Mouse (Mus musculus) left cerebral cortex, adult 2 months (tissue): ENCODE measurements around the gene Atp5mpl. TPM values are rescaled to one million over a fixed set of nuclear protein-coding genes. Genes with fewer than 3 reads are reported as not detected.

ENCODE experiments used
- DNase-seq, 2 experiments: peaks; one replicate each; pipeline ENCODE4 v3.0.0; 2021 to 2022; ENCODE audit warnings: low spot score in 2 of 2, mixed read lengths in 1 of 2; ENCODE audit errors: extremely low spot score in 1 of 2
- H3K27ac ChIP-seq: fragments of 200-600 bp; 2 replicates; pipeline ENCODE4 v1.8.1; 2022
- H3K4me3 ChIP-seq: fragments of 200-600 bp; 2 replicates; pipeline ENCODE4 v1.8.1; 2022
- CTCF ChIP-seq: fragments of 200-600 bp; IDR thresholded peaks from 2 replicates; pipeline ENCODE4 v1.8.1; 2022; ENCODE audit warnings: antibody characterized with exemption, mild to moderate bottlenecking, moderate library complexity
- intact Hi-C: fragments of 180-260 bp; cut with DNase I; formaldehyde crosslinking; loops from one replicate; pipeline ENCODE4 v1.15.1; 2025
- long read RNA-seq, 2 experiments: library from polyadenylated mRNA; stranded (forward); transcript quantifications; one replicate each; pipeline ENCODE4 v2.0.0; 2021; ENCODE audit warnings: borderline mapping rate in 2 of 2
- total RNA-seq, 2 experiments: library from RNA; stranded (reverse); gene quantifications; 2 replicates each; pipeline ENCODE4 v1.2.3; 2021

Atp5mpl gene
- total RNA-seq = 100 to 1,000 TPM; 328 to 341 TPM
- long read RNA-seq, experiment 1, transcript Atp5mpl-201 (4 exons, 366 nt) = major isoform, 100 of 104 reads
- long read RNA-seq, experiment 1, partial matches to known transcripts = 2 of 104 reads
- long read RNA-seq, experiment 1, other reads (novel, unspliced or antisense) = 0 of 104 reads
- long read RNA-seq, experiment 2, transcript Atp5mpl-201 (4 exons, 366 nt) = major isoform, 92 of 98 reads
- long read RNA-seq, experiment 2, partial matches to known transcripts = 5 of 98 reads
- long read RNA-seq, experiment 2, other reads (novel, unspliced or antisense) = 0 of 98 reads

DNA sequence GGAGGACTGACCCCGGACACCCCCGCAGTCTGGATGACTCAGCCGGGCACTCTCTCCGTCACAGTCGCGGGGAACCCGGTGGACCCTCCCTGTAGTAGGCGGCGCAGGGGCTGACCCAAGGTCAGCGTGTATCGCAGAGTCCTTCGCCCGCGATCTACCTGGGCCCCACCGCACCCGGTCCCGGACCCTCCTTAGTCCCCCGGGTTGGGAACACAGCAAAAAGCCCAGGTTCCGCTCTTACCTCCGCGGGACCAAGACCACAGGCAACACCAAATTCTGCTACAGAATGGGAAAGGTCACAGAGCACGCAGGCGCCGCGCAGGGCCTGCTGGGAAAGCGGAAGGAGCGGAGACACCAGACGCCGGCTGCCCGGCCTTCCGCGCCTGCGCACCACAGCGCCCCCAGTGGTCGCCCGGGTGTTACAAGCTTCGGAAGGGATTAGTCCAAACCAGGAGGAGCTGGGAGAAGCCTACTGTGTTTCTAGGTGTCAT lies at the start of gene Atp5mpl:
Gene Atp5mpl, minus strand, starts transcription at position 295 of the 491 bp plus-strand sequence.
- peak within 1 kb of the TSS; percentile 95 for H3K27ac ChIP-seq
- peak within 1 kb of the TSS; percentile 58 for H3K4me3 ChIP-seq
- intact Hi-C loops = no loop called here
- peak; percentile 97 to 99 for DNase-seq
- no peak; the same call in none of the 2 replicates for TF ChIP-seq CTCF

DNA sequence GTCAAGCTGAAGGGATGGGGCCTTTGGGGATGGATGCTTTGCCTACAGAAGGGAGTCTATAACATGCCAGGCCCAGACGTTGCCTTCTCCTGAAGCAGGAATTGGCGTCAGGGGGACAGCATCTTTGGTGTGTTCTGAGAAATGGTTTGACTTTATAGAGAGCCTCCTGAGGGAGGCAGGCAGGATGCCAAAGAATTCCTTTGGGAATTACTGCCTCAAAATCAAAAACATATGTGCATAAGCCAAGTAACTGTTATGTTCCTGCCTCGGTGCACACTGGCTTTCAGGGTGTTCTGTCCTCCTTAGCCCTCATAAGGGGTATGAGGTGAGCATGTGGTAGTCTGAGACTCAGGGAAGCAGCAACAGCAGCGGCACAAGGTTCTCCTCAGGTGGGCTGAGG lies 49.6 kb upstream of the Atp5mpl start:
- Histone ChIP-seq H3K27ac (no peak overlapping the region), H3K4me3 (no peak overlapping the region)
- no peak for DNase-seq
- intact Hi-C loops = no loop called here
- TF ChIP-seq CTCF = no peak

DNA sequence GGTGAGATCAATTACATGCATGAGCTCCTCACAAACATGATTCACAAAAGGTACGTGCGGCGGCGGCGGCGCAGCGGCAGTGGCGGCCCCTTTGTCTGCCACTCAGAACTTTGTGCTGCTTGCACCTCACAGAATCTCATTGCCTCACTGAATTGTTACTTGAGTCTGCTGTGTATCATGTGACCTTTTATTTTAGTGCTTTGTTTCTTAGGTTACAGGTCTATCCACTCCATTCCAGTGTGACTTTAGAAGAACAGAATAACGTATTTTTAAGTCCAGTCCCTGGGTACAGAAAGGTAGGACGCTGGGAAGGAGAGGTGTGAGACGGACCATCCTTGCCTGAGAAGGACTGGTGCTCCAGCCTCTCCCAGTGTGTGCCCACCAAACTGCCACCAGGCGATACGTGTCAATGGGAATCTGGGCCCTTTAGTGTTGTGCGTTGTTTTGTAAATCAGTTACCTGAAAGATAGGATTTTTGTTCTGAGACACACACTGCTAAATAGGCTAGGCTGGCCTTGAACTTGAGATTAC lies 46.6 kb upstream of the Atp5mpl start:
- TF ChIP-seq CTCF = no peak
- no peak for DNase-seq
- Histone ChIP-seq H3K4me3 (no peak overlapping the region), H3K27ac (no peak overlapping the region)
- intact Hi-C loops = no loop called here

DNA sequence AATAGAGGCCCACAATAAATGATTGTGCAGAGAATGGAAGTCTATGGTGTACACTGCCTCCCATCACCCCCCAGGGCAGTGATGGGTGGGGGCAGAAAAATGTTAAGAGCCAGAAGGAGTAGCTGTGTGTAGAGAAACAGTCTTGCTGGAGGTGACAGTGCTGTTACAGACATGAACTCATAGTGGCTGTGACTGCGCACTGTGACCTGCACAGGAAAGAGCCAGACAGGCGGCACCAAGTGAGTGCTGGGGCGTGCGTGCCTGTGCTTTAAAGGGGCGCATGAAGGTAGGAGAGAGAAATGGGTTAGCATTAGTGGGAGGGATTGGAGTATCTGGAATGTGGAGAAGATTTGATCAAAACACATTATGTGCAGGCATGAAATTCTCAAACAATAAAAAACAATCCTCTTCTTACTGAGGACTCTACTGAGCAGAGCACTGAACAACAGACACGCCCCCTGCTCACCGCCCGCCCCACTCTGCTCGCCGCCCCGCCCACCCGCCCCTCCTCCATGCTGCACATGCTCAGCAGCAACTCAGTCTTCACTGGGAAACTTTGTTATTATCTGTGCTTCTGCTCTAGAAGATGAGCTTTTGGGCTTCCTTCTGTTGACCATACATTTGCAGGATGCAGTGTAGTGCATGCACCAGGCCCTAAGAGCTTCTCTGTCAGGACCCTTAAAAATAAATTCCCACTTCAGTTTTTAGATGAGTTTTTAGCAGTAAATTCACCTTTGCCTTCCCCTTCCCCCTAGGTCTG lies 45.9 kb upstream of the Atp5mpl start:
- TF ChIP-seq CTCF = no peak
- Histone ChIP-seq H3K27ac (no peak overlapping the region), H3K4me3 (no peak overlapping the region)
- DNase-seq = no peak
- intact Hi-C loops = no loop called here

DNA sequence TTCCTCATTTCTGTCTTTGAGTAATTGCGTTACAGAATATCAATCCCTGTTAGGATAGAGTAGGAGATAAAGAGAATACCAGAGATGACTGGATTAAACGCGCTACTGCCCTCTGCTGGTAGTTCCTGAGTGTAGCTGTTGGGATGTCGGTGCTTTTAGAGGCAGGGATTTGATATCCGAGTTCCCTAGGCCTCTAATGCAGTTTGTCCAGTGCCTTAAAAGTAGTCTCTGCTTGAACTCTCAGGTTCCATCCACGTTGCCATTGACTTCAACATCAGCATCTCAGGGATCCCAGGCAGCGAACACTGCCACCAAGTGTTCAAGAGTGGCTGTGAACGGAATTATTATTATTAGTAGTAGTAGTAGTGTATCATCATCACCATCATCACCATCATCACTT lies 34.4 kb upstream of the Atp5mpl start:
- peak; percentile 79 for TF ChIP-seq CTCF
- intact Hi-C loops = loop anchor here (1.0 kb wide), 1 partner anchor 123 kb away; no protein-coding TSS in a partner anchor

DNA sequence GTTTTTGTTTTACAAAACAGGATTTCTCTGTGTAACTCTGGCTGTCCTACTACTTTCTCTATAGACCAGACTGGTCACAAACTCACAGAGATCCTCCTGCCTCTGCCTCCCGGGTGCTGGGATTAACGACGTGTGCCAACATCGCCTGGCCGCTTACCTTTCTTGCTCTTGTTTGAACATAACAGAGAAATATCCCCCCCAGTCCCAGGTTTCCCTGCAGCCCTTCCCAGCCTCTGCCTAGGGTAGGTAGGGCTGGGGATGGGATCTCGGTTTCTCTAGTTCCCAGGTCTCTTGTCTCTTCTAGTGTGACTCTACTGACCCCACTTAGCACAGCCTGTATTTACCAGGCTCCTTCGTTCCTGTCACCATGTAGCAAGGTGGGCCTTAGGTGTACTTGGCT lies 33.0 kb upstream of the Atp5mpl start:
- intact Hi-C loops = no loop called here
- DNase-seq = no peak
- no peak overlapping the region for H3K27ac ChIP-seq
- H3K4me3 ChIP-seq = no peak overlapping the region
- TF ChIP-seq CTCF = no peak

More for the DNA sequence above, 34.4 kb upstream of the Atp5mpl start:
- H3K4me3 ChIP-seq = no peak overlapping the region
- H3K27ac ChIP-seq = no peak overlapping the region
- DNase-seq = peak; percentile 66 to 76

DNA sequence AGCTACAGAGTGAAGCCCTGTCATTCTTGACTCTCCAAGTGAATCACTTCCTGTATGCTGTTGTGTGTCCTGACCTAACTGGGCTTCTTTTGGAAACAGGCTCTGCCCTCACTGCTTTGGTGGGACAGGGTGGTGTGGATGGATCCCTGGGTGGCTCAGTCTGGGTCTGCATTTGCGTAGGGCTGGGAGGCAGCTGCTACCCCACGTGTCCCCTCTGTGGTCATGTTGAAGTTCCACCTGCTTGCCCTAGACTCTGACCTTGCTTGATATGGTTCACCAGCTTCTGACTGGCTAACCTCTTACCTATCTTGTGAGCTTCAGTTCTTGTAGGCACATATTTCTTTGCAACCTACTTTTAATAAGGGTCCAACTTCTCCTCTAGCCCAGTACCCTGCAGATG lies 28.4 kb upstream of the Atp5mpl start:
- intact Hi-C loops = no loop called here
- no peak for DNase-seq
- Histone ChIP-seq H3K27ac (no peak overlapping the region), H3K4me3 (no peak overlapping the region)
- no peak for TF ChIP-seq CTCF

DNA sequence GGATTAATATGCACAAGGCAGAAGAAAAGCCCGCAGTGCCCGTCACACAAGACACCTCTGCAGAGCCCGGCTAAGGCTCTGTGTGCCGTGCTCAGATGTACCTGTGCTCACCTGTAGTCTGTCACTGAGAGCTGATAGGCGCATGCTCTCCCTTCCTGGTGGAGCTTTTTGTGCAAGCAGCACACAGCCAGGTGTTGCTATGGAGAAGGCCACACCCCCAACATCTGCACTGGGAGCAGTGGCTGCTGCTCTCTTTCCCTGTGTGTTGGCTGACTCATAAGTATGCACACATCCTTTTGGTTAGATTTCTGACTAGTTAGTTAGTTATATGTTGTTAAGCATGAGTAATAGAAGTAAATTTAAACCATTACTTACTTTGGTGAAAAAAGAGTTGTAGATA lies 25.8 kb upstream of the Atp5mpl start:
- DNase-seq = no peak
- TF ChIP-seq CTCF = no peak
- Histone ChIP-seq H3K4me3 (no peak overlapping the region), H3K27ac (no peak overlapping the region)
- intact Hi-C loops = no loop called here

DNA sequence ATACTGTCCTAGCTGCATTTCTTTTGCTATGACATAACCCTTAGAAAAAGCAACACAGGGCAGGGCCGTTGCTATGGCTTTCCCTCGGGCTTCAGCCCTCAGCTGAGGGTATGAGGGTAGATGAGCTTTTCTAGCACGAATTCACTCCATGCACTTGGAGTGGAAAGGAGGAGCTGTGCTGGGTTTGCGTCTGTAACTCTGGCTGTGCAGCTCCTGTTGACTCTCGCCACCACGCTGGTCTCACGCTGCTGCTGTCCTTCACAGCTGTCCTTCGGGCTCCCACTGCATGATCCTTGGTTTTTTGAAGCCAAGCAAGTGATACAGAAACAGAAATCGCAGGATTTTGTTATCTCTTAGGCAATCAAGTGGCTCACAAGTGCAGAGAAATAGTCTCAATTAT lies 20.0 kb upstream of the Atp5mpl start:
- Histone ChIP-seq H3K4me3 (no peak overlapping the region), H3K27ac (no peak overlapping the region)
- no peak for TF ChIP-seq CTCF
- intact Hi-C loops = no loop called here
- no peak for DNase-seq

DNA sequence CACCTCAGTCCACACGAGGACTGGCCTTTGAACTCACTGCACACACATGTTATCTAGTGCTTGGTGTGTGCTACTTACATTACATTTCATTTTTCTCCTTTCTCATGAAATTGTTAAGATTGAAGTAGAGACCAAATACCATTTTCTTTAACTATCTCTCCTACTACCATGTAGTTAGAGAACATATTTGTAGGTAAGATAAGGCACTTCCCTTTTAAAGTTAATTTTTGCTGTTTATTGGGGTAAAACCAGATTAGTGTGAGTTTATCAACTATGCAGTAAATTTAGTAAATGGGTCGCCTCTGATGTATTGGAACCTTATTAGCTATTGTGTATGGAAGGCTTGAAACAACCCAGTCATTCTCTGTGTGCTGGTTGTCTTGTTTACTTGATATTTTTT lies 16.4 kb upstream of the Atp5mpl start:
- DNase-seq = no peak
- intact Hi-C loops = no loop called here
- Histone ChIP-seq H3K27ac (no peak overlapping the region), H3K4me3 (no peak overlapping the region)
- TF ChIP-seq CTCF = no peak

DNA sequence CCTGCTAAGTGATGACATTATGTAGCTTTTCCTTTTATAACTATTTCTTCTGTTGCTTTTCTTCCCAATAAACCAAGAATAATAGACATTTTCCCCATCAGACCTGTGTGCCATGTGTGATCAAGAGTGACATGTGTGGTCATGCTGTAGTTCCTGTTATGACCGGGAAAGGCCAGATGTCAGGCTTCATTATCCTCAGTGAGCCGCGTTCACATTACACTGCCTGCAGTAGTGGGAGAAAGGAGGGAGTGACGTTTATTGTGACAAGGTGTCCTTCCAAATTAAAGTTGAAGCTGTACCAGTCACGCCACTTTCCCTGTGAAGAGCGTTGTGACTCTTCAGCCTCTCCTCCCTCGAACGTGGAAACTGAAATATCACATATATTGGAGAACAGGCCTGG lies 15.1 kb upstream of the Atp5mpl start:
- DNase-seq = no peak
- intact Hi-C loops = no loop called here
- no peak for TF ChIP-seq CTCF
- Histone ChIP-seq H3K27ac (no peak overlapping the region), H3K4me3 (no peak overlapping the region)

DNA sequence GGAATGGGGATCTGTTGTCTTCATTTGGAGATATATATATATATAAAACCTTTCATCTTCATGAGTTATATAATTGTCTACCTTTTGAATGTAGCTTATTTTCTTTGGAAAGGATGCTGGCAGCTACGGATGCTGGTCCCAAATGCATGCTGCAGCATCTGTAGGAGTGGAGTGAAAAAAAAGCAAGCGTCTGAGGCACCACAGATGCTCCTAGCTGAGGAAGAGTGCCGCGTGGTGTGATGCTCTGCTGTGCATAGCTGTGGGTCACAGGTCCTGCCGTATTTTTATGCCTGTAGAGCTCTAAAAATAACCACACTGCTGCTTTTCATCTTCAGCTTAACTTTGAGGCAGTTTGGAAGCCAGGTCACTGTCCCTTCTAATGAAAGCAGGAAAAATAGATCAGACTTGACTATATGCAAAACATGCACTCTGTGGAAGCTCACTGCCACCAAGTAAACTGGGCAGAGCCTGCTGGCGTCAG lies 14.2 kb upstream of the Atp5mpl start, which contains the start of gene Rd3l:
Gene Rd3l, minus strand, starts transcription at position 431 of the 481 bp plus-strand sequence.
- DNase-seq = no peak
- Histone ChIP-seq H3K4me3 (no peak within 1 kb of the TSS), H3K27ac (no peak within 1 kb of the TSS)
- intact Hi-C loops = no loop called here
- TF ChIP-seq CTCF = no peak
